Mouse (Mus musculus): Measurements from ENCODE around the gene Rtbdn.

- TF ChIP-seq CHD2 (IDR thresholded peaks at IDR 0.05; ENCODE audit: low read depth, low read length): no peak
- no peak for TF ChIP-seq ZNF384 (IDR thresholded peaks at IDR 0.05; ENCODE audit: low read depth, low read length)
- TF ChIP-seq ZC3H11A (IDR thresholded peaks at IDR 0.05; ENCODE audit: borderline replicate concordance, low read depth, low read length): no peak
- TF ChIP-seq MAFK (IDR thresholded peaks at IDR 0.05; ENCODE audit: insufficient read depth, low read depth, low read length): no peak
These were observed 45.7 kb upstream of the Rtbdn start for GRCm38 (mm10) chr8:84901071-84901470.

Measured in ES-E14 (cell line).